Mouse (Mus musculus) WW6 (cell line): Measurements from ENCODE around the gene Laptm4a.

Experiments
- DNase-seq: peaks from one replicate; pipeline ENCODE4 v3.0.0-alpha.2; 2013; ENCODE audit warnings: low read depth, low spot score

Gene Laptm4a

DNA sequence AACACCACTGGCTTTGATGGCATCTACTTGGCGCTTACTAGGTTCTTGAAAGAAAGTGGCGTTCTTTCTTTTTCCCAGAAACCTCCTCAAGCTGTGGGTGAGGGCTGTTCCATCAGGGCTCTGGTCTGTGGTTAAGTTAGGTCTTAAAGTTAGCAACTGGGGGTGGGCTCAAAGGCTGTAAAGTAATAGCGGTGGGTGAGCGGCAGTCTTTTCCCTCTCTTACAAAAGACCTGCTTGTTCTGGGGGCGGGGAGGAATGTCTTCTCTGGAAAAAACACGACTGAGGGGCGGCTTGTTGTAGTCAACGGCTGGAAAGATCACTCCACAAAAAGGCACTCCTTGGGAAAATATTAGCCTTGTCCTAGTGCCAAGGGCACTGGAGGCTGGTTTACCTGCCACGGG is 32.7 kb downstream of the Laptm4a start:
- no peak for DNase-seq

DNA sequence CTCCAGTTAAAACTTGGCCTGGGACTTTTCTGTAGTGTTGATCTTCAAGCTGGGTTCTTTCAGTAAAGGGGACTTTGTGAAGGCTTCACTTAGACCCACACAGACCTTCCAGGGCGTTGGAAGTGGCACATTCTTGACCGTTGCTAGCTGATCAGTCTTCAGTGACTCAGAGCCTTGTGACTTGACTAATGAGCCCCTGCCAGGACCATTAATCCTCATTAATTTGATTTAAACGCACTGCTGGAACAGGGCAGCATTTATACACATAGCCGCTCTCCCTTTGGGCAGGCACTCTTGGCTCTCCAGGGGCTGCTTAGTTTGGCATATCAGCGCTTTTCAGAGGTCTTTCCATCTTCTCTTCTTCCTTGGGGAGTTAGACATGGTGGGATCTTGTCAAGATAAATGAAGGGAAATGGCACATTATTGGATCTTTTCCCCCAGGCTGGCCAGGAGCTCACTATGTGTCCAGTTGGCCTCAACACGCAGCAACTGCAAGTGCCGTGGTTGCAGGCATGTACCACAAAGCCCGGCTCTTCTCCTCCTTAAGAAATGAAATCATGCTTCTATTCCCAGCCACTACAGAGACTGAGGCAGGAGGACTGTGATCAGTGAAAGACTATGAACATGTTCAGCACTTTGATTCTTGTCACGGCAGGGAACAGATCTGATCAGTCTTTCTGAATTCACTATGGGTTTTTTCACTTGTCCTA is 40.3 kb downstream of the Laptm4a start:
- DNase-seq: no peak

GRCm38 (mm10) chr12:8969828-8970227 is 48.4 kb downstream of the Laptm4a start:
- DNase-seq: no peak

DNA sequence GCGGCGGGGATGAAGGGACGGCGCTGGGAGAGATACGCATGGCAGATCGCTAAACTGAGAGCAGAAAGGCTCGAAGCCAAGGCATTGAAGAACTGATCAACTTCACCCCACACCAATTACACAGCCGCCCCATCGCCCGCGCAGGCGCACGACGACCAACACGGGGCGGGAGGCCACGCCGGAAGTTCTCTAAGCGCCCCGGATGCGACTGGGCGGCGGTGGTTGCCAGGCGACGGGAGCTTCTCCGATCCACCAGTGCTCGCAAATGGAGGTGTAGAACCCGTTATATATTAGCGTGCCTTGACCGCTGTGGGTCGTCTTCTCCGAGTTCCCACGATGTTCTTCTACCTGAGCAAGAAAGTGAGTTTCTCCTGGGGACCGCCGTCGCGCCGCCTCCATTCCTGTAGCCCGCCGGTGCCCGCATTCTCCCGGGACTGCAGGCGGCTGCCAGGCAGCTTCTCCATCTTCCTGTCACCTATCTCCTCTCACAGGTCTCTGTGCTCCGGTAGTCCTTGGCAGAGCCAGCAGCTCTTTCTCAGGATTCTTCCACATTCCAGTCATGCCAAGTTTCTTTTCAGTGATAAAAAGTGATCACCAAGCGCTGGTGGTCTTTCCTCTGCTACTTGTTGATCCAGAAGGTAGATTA is 52.5 kb downstream of the Laptm4a start, which contains the start of gene Wdr35:
Gene Wdr35, plus strand, starts transcription at position 73 of the 646 bp plus-strand sequence.
- DNase-seq: peak; percentile 67

DNA sequence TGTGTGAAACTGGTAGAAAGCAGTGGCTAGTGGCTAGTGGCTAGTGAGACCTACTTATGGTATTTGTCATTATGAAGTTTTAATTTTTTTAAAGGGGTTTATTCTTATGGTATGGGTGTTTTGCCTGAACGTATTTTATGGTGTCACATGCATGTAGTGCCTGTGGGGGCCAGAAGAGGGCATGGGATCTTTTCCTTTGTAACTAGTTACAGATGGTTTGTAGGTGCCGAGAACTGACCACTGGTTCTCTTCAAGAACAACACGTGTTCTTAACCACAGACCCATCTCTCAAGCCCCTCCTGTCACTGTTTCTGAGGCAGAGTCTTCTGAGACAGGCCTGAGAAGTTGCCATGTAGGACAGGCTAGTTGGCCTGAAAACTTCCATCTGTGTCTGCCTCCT is 53.6 kb downstream of the Laptm4a start:
- no peak for DNase-seq
